In genomic region chr1:129898121-129898520, GRCm38 (mm10) we compare ENCODE assay signal across 17 mouse cellular contexts.
DNase-seq lines count a peak whose midpoint lies in the region; ATAC-seq lines count a peak whose summit lies in the region.
"Had no signal": no experiment of that assay in that cellular context is flagged by ENCODE, and none has a peak within 500 bp of the region (broad histone marks: within the 10 kb centered on the region; RNA-seq: fewer than 3 reads in every experiment).

No protein-coding gene starts in this region.

- H3K9ac ChIP-seq in forebrain, embryonic 12.5 days: no peak overlapping the region
- H3K9ac ChIP-seq in midbrain, embryonic 11.5 days (ENCODE audit: low read length): no peak overlapping the region
- no peak overlapping the region for H3K9ac ChIP-seq in midbrain, embryonic 16.5 days (ENCODE audit: low read depth, low read length)
- no peak overlapping the region for H3K9ac ChIP-seq in forebrain, embryonic 14.5 days (ENCODE audit: low read length)
- H3K9ac ChIP-seq: embryonic facial prominence, embryonic 12.5 days had no signal

- no peak overlapping the region for H3K4me2 ChIP-seq in forebrain, embryonic 12.5 days
- H3K4me2 ChIP-seq in midbrain, embryonic 11.5 days: no peak overlapping the region
- no peak overlapping the region for H3K4me2 ChIP-seq in midbrain, embryonic 16.5 days (ENCODE audit: low read length)
- H3K4me2 ChIP-seq in forebrain, embryonic 14.5 days (ENCODE audit: low read length): no peak overlapping the region
- H3K4me2 ChIP-seq: embryonic facial prominence, embryonic 12.5 days had no signal

- WGBS in forebrain, embryonic 12.5 days: 61% methylated on average over 5 of the region's 5 CpGs
- 73% methylated on average over 5 of the region's 5 CpGs for WGBS in forebrain, embryonic 10.5 days
- 84% methylated on average over 5 of the region's 5 CpGs for WGBS in midbrain, embryonic 11.5 days
- 77% methylated on average over 5 of the region's 5 CpGs for WGBS in midbrain, embryonic 16.5 days
- 25% methylated on average over 5 of the region's 5 CpGs for WGBS in forebrain, embryonic 14.5 days

- no peaks in the 10 kb centered on the region for H3K4me1 ChIP-seq in forebrain, embryonic 12.5 days
- H3K4me1 ChIP-seq in forebrain, embryonic 10.5 days: 0 out of 2 replicates have a peak, but pooled peaks cover 2% of the 10 kb centered on the region
- H3K4me1 ChIP-seq in midbrain, embryonic 11.5 days (ENCODE audit: control insufficient read depth, insufficient read depth, low read length): no peaks in the 10 kb centered on the region
- no peaks in the 10 kb centered on the region for H3K4me1 ChIP-seq in midbrain, embryonic 16.5 days (ENCODE audit: control insufficient read depth, insufficient read depth, low read length)
- peaks cover 2% of the 10 kb centered on the region; the same call in 1 of the 2 replicates for H3K4me1 ChIP-seq in forebrain, embryonic 14.5 days (ENCODE audit: control insufficient read depth, insufficient read depth, low read length)
- H3K4me1 ChIP-seq: embryonic facial prominence, embryonic 10.5 days; embryonic facial prominence, embryonic 12.5 days had no signal

- H3K9me3 ChIP-seq in forebrain, embryonic 12.5 days: no peaks in the 10 kb centered on the region
- no peaks in the 10 kb centered on the region for H3K9me3 ChIP-seq in forebrain, embryonic 10.5 days
- no peaks in the 10 kb centered on the region for H3K9me3 ChIP-seq in midbrain, embryonic 11.5 days (ENCODE audit: control insufficient read depth, low read length)
- no peaks in the 10 kb centered on the region for H3K9me3 ChIP-seq in midbrain, embryonic 16.5 days (replicated peaks; ENCODE audit: control insufficient read depth, low read length, poor library complexity, severe bottlenecking)
- no peaks in the 10 kb centered on the region for H3K9me3 ChIP-seq in forebrain, embryonic 14.5 days (replicated peaks; ENCODE audit: control insufficient read depth, low read length)
- H3K9me3 ChIP-seq: embryonic facial prominence, embryonic 10.5 days; embryonic facial prominence, embryonic 12.5 days had no signal

- no peaks in the 10 kb centered on the region for H3K36me3 ChIP-seq in forebrain, embryonic 12.5 days (replicated peaks)
- no peaks in the 10 kb centered on the region for H3K36me3 ChIP-seq in forebrain, embryonic 10.5 days (replicated peaks)
- H3K36me3 ChIP-seq in midbrain, embryonic 11.5 days (ENCODE audit: control insufficient read depth, insufficient read depth, low read length): no peaks in the 10 kb centered on the region
- H3K36me3 ChIP-seq in midbrain, embryonic 16.5 days (ENCODE audit: control insufficient read depth, insufficient read depth, low read length): no peaks in the 10 kb centered on the region
- H3K36me3 ChIP-seq in forebrain, embryonic 14.5 days (ENCODE audit: control insufficient read depth, insufficient read depth, low read length): no peaks in the 10 kb centered on the region
- H3K36me3 ChIP-seq: embryonic facial prominence, embryonic 10.5 days; embryonic facial prominence, embryonic 12.5 days had no signal

- no peak overlapping the region for H3K4me3 ChIP-seq in forebrain, embryonic 12.5 days (replicated peaks)
- H3K4me3 ChIP-seq in forebrain, embryonic 10.5 days: no peak overlapping the region
- H3K4me3 ChIP-seq in midbrain, embryonic 11.5 days (ENCODE audit: low read depth, low read length): no peak overlapping the region
- H3K4me3 ChIP-seq in midbrain, embryonic 16.5 days (ENCODE audit: low read depth, low read length): no peak overlapping the region
- H3K4me3 ChIP-seq in forebrain, embryonic 14.5 days (ENCODE audit: low read depth, low read length): no peak overlapping the region
- H3K4me3 ChIP-seq: embryonic facial prominence, embryonic 10.5 days; embryonic facial prominence, embryonic 12.5 days had no signal

- no peak overlapping the region for H3K27ac ChIP-seq in forebrain, embryonic 12.5 days
- no peak overlapping the region for H3K27ac ChIP-seq in forebrain, embryonic 10.5 days
- no peak overlapping the region for H3K27ac ChIP-seq in midbrain, embryonic 11.5 days (ENCODE audit: low read depth, low read length)
- H3K27ac ChIP-seq in midbrain, embryonic 16.5 days (ENCODE audit: low read length): no peak overlapping the region
- H3K27ac ChIP-seq in forebrain, embryonic 14.5 days (ENCODE audit: low read depth, low read length): no peak overlapping the region
- H3K27ac ChIP-seq: embryonic facial prominence, embryonic 10.5 days; embryonic facial prominence, embryonic 12.5 days had no signal

- DNase-seq in forebrain, embryonic 10.5 days (ENCODE audit: extremely low spot score, low spot score): no peak
- DNase-seq in midbrain, embryonic 11.5 days (ENCODE audit: low spot score, missing footprints): peak; percentile 23
- DNase-seq in forebrain, embryonic 14.5 days (ENCODE audit: low spot score): peak; percentile 51
- DNase-seq in cerebellum, adult 11 months: no peak
- no peak for DNase-seq in testis, postnatal 10 days (ENCODE audit: low spot score)
- DNase-seq: adrenal gland, adult 2 months; adrenal gland, postnatal 10 days; adrenal gland, postnatal 25 days; cerebellum, adult 18-20 months; cerebellum, adult 8-10 months; cerebellum, adult 9-11 months; cerebellum, postnatal 14 days; cerebellum, postnatal 36 days had no signal

- ATAC-seq in forebrain, embryonic 12.5 days (ENCODE audit: low FRiP score): peak; percentile 27; the same call in 1 of the 2 replicates
- ATAC-seq in midbrain, embryonic 11.5 days (ENCODE audit: low FRiP score): no peak
- ATAC-seq in midbrain, embryonic 16.5 days: no peak
- ATAC-seq in forebrain, embryonic 14.5 days: peak; percentile 44; the same call in 1 of the 2 replicates

- H3K27me3 ChIP-seq in forebrain, embryonic 12.5 days: no peaks in the 10 kb centered on the region
- H3K27me3 ChIP-seq in forebrain, embryonic 10.5 days (ENCODE audit: poor library complexity, severe bottlenecking): no peaks in the 10 kb centered on the region
- H3K27me3 ChIP-seq in midbrain, embryonic 11.5 days (ENCODE audit: control insufficient read depth, insufficient read depth, low read length): no peaks in the 10 kb centered on the region
- H3K27me3 ChIP-seq in midbrain, embryonic 16.5 days (ENCODE audit: control insufficient read depth, insufficient read depth, low read depth, low read length): no peaks in the 10 kb centered on the region
- H3K27me3 ChIP-seq in forebrain, embryonic 14.5 days (replicated peaks; ENCODE audit: control insufficient read depth, insufficient read depth, low read length): no peaks in the 10 kb centered on the region
- H3K27me3 ChIP-seq: embryonic facial prominence, embryonic 12.5 days had no signal

Comparison
In these comparisons a context has a peak if more than half of its experiments do, and no peak if none do; other contexts are left out.
1. DNase-seq: peak in midbrain, embryonic 11.5 days (single experiment) and forebrain, embryonic 14.5 days (single experiment); none in forebrain, embryonic 10.5 days (single experiment), cerebellum, adult 11 months (single experiment) and testis, postnatal 10 days (single experiment).
2. ATAC-seq: peak in forebrain, embryonic 12.5 days (single experiment) and forebrain, embryonic 14.5 days (single experiment); none in midbrain, embryonic 11.5 days (single experiment) and midbrain, embryonic 16.5 days (single experiment).